Mouse (Mus musculus) heart, postnatal 10 days (tissue): ENCODE measurements at regions not wholly inside any gene's neighbourhood (a gene's known extent, or its start where the extent isn't known, plus 50 kb on each side); places are given as distances from the start of the nearest gene placed in this dataset.

Experiments
- DNase-seq, 2 experiments: peaks; one replicate each; pipeline ENCODE4 v3.0.0; 2021
- intact Hi-C: fragments of 180-260 bp; cut with DNase I; formaldehyde crosslinking; loops from one replicate; pipeline ENCODE4 v1.15.1; 2025

GRCm38 (mm10) chr13:28426085-28426484, 168.8 kb downstream of the Gm11361 start:
- intact Hi-C loops, result no loop called here
- DNase-seq, result no peak

GRCm38 (mm10) chr13:28425116-28425515, 167.8 kb downstream of the Gm11361 start:
- intact Hi-C loops, result no loop called here
- no peak for DNase-seq

- intact Hi-C loops, result loop anchor here (5.0 kb wide), 2 partner anchors 453 to 1413 kb away; no protein-coding TSS in a partner anchor
- peak; percentile 56 to 59 for DNase-seq
Observed at GRCm38 (mm10) chr13:28424446-28425059, 167.2 kb downstream of the Gm11361 start.

GRCm38 (mm10) chr13:28421309-28421708, 164.0 kb downstream of the Gm11361 start:
- intact Hi-C loops, result loop anchor here (5.0 kb wide), 2 partner anchors 456 to 1416 kb away; no protein-coding TSS in a partner anchor
- no peak for DNase-seq

- intact Hi-C loops, result loop anchor here (1.0 to 5.0 kb wide), 3 partner anchors 457 to 1417 kb away; no protein-coding TSS in a partner anchor
- peak; percentile 46 to 55 for DNase-seq
Observed at GRCm38 (mm10) chr13:28420636-28421035, 163.3 kb downstream of the Gm11361 start.

GRCm38 (mm10) chr13:28419950-28420381, 162.6 kb downstream of the Gm11361 start:
- intact Hi-C loops, result loop anchor here (1.0 to 10.0 kb wide), 10 partner anchors 87 to 1417 kb away; no protein-coding TSS in a partner anchor
- DNase-seq, result peak; percentile 75 to 79

- DNase-seq, result peak; percentile 19 to 45
- intact Hi-C loops, result loop anchor here (5.0 to 10.0 kb wide), 7 partner anchors 88 to 1186 kb away; no protein-coding TSS in a partner anchor
Observed at GRCm38 (mm10) chr13:28418936-28419681, 161.8 kb downstream of the Gm11361 start.

- intact Hi-C loops, result loop anchor here (5.0 to 10.0 kb wide), 7 partner anchors 89 to 1187 kb away; no protein-coding TSS in a partner anchor
Observed at GRCm38 (mm10) chr13:28417929-28418881, 160.9 kb downstream of the Gm11361 start.

GRCm38 (mm10) chr13:28417431-28417928, 160.2 kb downstream of the Gm11361 start:
- intact Hi-C loops, result loop anchor here (5.0 to 10.0 kb wide), 7 partner anchors 90 to 1187 kb away; no protein-coding TSS in a partner anchor
- DNase-seq, result peak; percentile 79 to 83

More at GRCm38 (mm10) chr13:28417929-28418881, 160.9 kb downstream of the Gm11361 start:
- peak; percentile 87 to 88 for DNase-seq

- DNase-seq, result peak; percentile 36 to 48
Observed at GRCm38 (mm10) chr13:28416887-28417286, 159.6 kb downstream of the Gm11361 start.

GRCm38 (mm10) chr13:28416231-28416630, 158.9 kb downstream of the Gm11361 start:
- peak; percentile 63 to 76 for DNase-seq
- intact Hi-C loops, result loop anchor here (5.0 to 10.0 kb wide), 7 partner anchors 91 to 1189 kb away; no protein-coding TSS in a partner anchor

More at GRCm38 (mm10) chr13:28416887-28417286, 159.6 kb downstream of the Gm11361 start:
- intact Hi-C loops, result loop anchor here (5.0 to 10.0 kb wide), 7 partner anchors 90 to 1188 kb away; no protein-coding TSS in a partner anchor

GRCm38 (mm10) chr13:28415769-28416168, 158.4 kb downstream of the Gm11361 start:
- intact Hi-C loops, result loop anchor here (5.0 to 10.0 kb wide), 7 partner anchors 92 to 1189 kb away; no protein-coding TSS in a partner anchor

GRCm38 (mm10) chr13:28410324-28410723, 153.0 kb downstream of the Gm11361 start:
- no peak for DNase-seq
- intact Hi-C loops, result loop anchor here (10.0 kb wide), 1 partner anchor 1194 kb away; no protein-coding TSS in a partner anchor

More at GRCm38 (mm10) chr13:28415769-28416168, 158.4 kb downstream of the Gm11361 start:
- peak; percentile 12 to 13 for DNase-seq

GRCm38 (mm10) chr13:28409609-28409902, 152.2 kb downstream of the Gm11361 start:
- intact Hi-C loops, result no loop called here
- DNase-seq, result no peak

GRCm38 (mm10) chr13:28408868-28409608, 151.7 kb downstream of the Gm11361 start:
- intact Hi-C loops, result no loop called here
- no peak for DNase-seq

GRCm38 (mm10) chr13:28400459-28400858, 143.1 kb downstream of the Gm11361 start:
- intact Hi-C loops, result no loop called here
- peak in 1 of 2 experiments; percentile 18 for DNase-seq
